Mouse (Mus musculus): ENCODE measurements around the gene Xiap.
A peak's percentile ranks its signal among the peaks of the same experiment; 100 is the strongest.

The Xiap gene

GRCm38 (mm10) chrX:42088136-42088535 is 28.7 kb downstream of the Xiap start:
- DNase-seq: no peak

- peak in 1 of 2 experiments; percentile 26 for DNase-seq
Observed at GRCm38 (mm10) chrX:42107137-42107536, 47.7 kb downstream of the Xiap start.

GRCm38 (mm10) chrX:42110585-42110984 is 51.1 kb downstream of the Xiap start:
- DNase-seq: no peak

- DNase-seq: no peak
Observed at GRCm38 (mm10) chrX:42119442-42120048, 60.1 kb downstream of the Xiap start.

GRCm38 (mm10) chrX:42124963-42125697 is 65.7 kb downstream of the Xiap start:
- no peak for DNase-seq

GRCm38 (mm10) chrX:42139882-42140281 is 80.4 kb downstream of the Xiap start:
- no peak for DNase-seq

GRCm38 (mm10) chrX:42142620-42143019 is 83.1 kb downstream of the Xiap start:
- no peak for DNase-seq

- no peak for DNase-seq
Observed at GRCm38 (mm10) chrX:42143991-42144390, 84.5 kb downstream of the Xiap start.

GRCm38 (mm10) chrX:42148016-42148451 is 88.6 kb downstream of the Xiap start:
- DNase-seq: peak; percentile 44 to 63

GRCm38 (mm10) chrX:42148788-42149556 is 89.5 kb downstream of the Xiap start, which contains the start of gene Stag2:
Gene Stag2, plus strand, starts transcription at chrX:42149317.
- peak; percentile 90 to 91 for DNase-seq

- peak; percentile 27 to 68 for DNase-seq
Observed at GRCm38 (mm10) chrX:42149557-42150345, 90.3 kb downstream of the Xiap start.

- peak; percentile 84 to 89 for DNase-seq
Observed at GRCm38 (mm10) chrX:42150346-42151023, 91.0 kb downstream of the Xiap start.

GRCm38 (mm10) chrX:42151024-42151754 is 91.7 kb downstream of the Xiap start:
- DNase-seq: peak in 1 of 2 experiments; percentile 28

GRCm38 (mm10) chrX:42151903-42152369 is 92.5 kb downstream of the Xiap start:
- DNase-seq: peak; percentile 89 to 91

- no peak for DNase-seq
Observed at GRCm38 (mm10) chrX:42153056-42153455, 93.6 kb downstream of the Xiap start.
